ENCODE assay signal across 10 mouse cellular contexts in the genomic region with DNA sequence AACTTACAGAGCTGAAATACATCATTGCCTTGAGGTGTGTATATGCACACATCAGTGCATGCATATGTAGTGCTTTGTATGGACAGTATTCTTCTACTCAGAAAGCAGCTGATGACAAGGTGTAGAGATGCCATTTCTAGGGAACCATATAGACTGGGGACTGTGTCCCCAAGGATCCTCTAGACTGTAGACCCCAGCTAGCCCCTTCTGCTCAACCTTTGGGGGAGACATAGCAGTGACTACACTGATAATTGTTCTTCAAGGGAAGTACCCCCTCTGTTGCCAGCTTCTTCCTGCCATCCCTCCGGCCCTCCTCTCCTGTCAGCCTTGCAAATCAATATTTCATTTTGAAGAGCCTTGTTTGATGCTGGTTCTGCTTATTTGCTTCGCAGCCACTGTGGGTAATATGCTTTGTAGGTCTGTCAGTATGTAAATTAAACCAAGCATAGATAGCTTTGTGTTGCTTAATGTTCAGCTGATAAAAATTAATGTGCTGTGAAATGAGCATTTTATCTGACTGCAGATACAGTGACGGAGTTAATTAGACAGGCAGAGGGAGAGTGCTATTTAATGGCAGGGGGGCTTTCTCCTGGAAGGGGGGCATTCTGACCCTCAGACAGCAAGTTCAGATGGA.
A peak's percentile ranks its signal among the peaks of the same experiment; 100 is the strongest.
DNase-seq lines count a peak whose midpoint lies in the region; ATAC-seq lines count a peak whose summit lies in the region.
"Had no signal": no experiment of that assay in that cellular context is flagged by ENCODE, and none has a peak within 500 bp of the region (broad histone marks: within the 10 kb centered on the region; RNA-seq: fewer than 3 reads in every experiment).

No protein-coding gene starts in this region.

- H3K4me2 ChIP-seq in embryonic facial prominence, embryonic 15.5 days (replicated peaks) = no peak overlapping the region
- H3K4me2 ChIP-seq in kidney, embryonic 16.5 days (replicated peaks; ENCODE audit: low read depth, low read length) = 0 out of 2 replicates have a peak overlapping the region, but pooled peaks have one; percentile 32
- H3K4me2 ChIP-seq in liver, embryonic 12.5 days = no peak overlapping the region
- H3K4me2 ChIP-seq: embryonic facial prominence, embryonic 12.5 days had no signal

- DNase-seq in embryonic facial prominence, embryonic 10.5 days (ENCODE audit: low spot score) = no peak
- DNase-seq in kidney, postnatal 25 days = no peak
- peak; percentile 52 for DNase-seq in retina, postnatal 1 day
- no peak for DNase-seq in retina, embryonic 14.5 days (ENCODE audit: low spot score)
- no peak for DNase-seq in T-cell, adult 2 months (ENCODE audit: low spot score)

- peaks cover 14% of the 10 kb centered on the region for H3K4me1 ChIP-seq in embryonic facial prominence, embryonic 15.5 days
- H3K4me1 ChIP-seq in embryonic facial prominence, embryonic 10.5 days = peaks cover 11% of the 10 kb centered on the region
- peaks cover 14% of the 10 kb centered on the region for H3K4me1 ChIP-seq in kidney, embryonic 16.5 days (ENCODE audit: insufficient read depth, low read length)
- H3K4me1 ChIP-seq in liver, embryonic 12.5 days = peaks cover 42% of the 10 kb centered on the region

- H3K9ac ChIP-seq in embryonic facial prominence, embryonic 15.5 days = no peak overlapping the region
- no peak overlapping the region for H3K9ac ChIP-seq in kidney, embryonic 16.5 days (replicated peaks; ENCODE audit: low read length)
- H3K9ac ChIP-seq in liver, embryonic 12.5 days = no peak overlapping the region
- H3K9ac ChIP-seq: embryonic facial prominence, embryonic 12.5 days had no signal

- ATAC-seq in embryonic facial prominence, embryonic 15.5 days (ENCODE audit: insufficient number of reproducible peaks, low FRiP score, low TSS enrichment, low read depth) = no peak
- ATAC-seq in kidney, embryonic 16.5 days (ENCODE audit: low FRiP score, low TSS enrichment) = peak; percentile 52
- ATAC-seq in liver, embryonic 12.5 days = no peak

- no peaks in the 10 kb centered on the region for H3K36me3 ChIP-seq in embryonic facial prominence, embryonic 15.5 days
- H3K36me3 ChIP-seq in embryonic facial prominence, embryonic 10.5 days (replicated peaks) = no peaks in the 10 kb centered on the region
- H3K36me3 ChIP-seq in kidney, embryonic 16.5 days (ENCODE audit: insufficient read depth, low read length) = no peaks in the 10 kb centered on the region
- H3K36me3 ChIP-seq in liver, embryonic 12.5 days = no peaks in the 10 kb centered on the region
- H3K36me3 ChIP-seq: embryonic facial prominence, embryonic 12.5 days had no signal

- WGBS in embryonic facial prominence, embryonic 15.5 days = 52% methylated on average over 3 of the region's 3 CpGs
- WGBS in embryonic facial prominence, embryonic 10.5 days = 72% methylated on average over 3 of the region's 3 CpGs
- 27% methylated on average over 3 of the region's 3 CpGs for WGBS in kidney, embryonic 16.5 days
- WGBS in liver, embryonic 12.5 days (ENCODE audit: insufficient replicate concordance) = 62% methylated on average over 3 of the region's 3 CpGs

- no peaks in the 10 kb centered on the region for H3K9me3 ChIP-seq in embryonic facial prominence, embryonic 15.5 days (replicated peaks)
- H3K9me3 ChIP-seq in embryonic facial prominence, embryonic 10.5 days = no peaks in the 10 kb centered on the region
- H3K9me3 ChIP-seq in kidney, embryonic 16.5 days (ENCODE audit: low read length) = no peaks in the 10 kb centered on the region
- H3K9me3 ChIP-seq in liver, embryonic 12.5 days (replicated peaks) = no peaks in the 10 kb centered on the region
- H3K9me3 ChIP-seq: embryonic facial prominence, embryonic 12.5 days had no signal

- 0 out of 2 replicates have a peak overlapping the region, but pooled peaks have one; percentile 36 for H3K27ac ChIP-seq in embryonic facial prominence, embryonic 15.5 days (replicated peaks)
- no peak overlapping the region; the same call in 1 of the 2 replicates for H3K27ac ChIP-seq in embryonic facial prominence, embryonic 10.5 days (replicated peaks)
- H3K27ac ChIP-seq in kidney, embryonic 16.5 days (ENCODE audit: low read length) = peak overlapping the region; percentile 79
- no peak overlapping the region for H3K27ac ChIP-seq in liver, embryonic 12.5 days
- H3K27ac ChIP-seq: embryonic facial prominence, embryonic 12.5 days had no signal

- no peaks in the 10 kb centered on the region for H3K27me3 ChIP-seq in embryonic facial prominence, embryonic 15.5 days
- peaks cover 19% of the 10 kb centered on the region for H3K27me3 ChIP-seq in embryonic facial prominence, embryonic 10.5 days (replicated peaks; ENCODE audit: low read depth, poor library complexity, severe bottlenecking)
- H3K27me3 ChIP-seq in kidney, embryonic 16.5 days (ENCODE audit: insufficient read depth, low read length) = no peaks in the 10 kb centered on the region; the same call in 1 of the 2 replicates
- peaks cover 11% of the 10 kb centered on the region; the same call in 1 of the 2 replicates for H3K27me3 ChIP-seq in liver, embryonic 12.5 days (replicated peaks)
- H3K27me3 ChIP-seq: CH12.LX; embryonic facial prominence, embryonic 12.5 days had no signal

- no peak overlapping the region for H3K4me3 ChIP-seq in embryonic facial prominence, embryonic 15.5 days (replicated peaks)
- H3K4me3 ChIP-seq in embryonic facial prominence, embryonic 10.5 days = no peak overlapping the region
- H3K4me3 ChIP-seq in kidney, embryonic 16.5 days (ENCODE audit: low read length) = no peak overlapping the region
- no peak overlapping the region for H3K4me3 ChIP-seq in liver, embryonic 12.5 days
- H3K4me3 ChIP-seq: embryonic facial prominence, embryonic 12.5 days had no signal

Comparison
In these comparisons a context has a peak if more than half of its experiments do, and no peak if none do; other contexts are left out.
1. H3K27ac ChIP-seq: peak in embryonic facial prominence, embryonic 15.5 days (single experiment) and kidney, embryonic 16.5 days (single experiment); none in embryonic facial prominence, embryonic 10.5 days (single experiment) and liver, embryonic 12.5 days (single experiment).